Mouse (Mus musculus) MEL (cell line): ENCODE data around the gene Ncaph2. TPM values are rescaled to one million over a fixed set of nuclear protein-coding genes. Genes with fewer than 3 reads are reported as not detected.
A peak's percentile ranks its signal among the peaks of the same experiment; 100 is the strongest.

Source experiments
- DNase-seq: peaks from one replicate; pipeline ENCODE4 v3.0.0; 2011; ENCODE audit warnings: low read depth, low spot score
- H3K27ac ChIP-seq: 2 replicates; pipeline ENCODE4 v1.5.1; 2012; ENCODE audit warnings: low read depth, mild to moderate bottlenecking, control low read depth, low read length, moderate library complexity; ENCODE audit not compliant: control insufficient read depth
- H3K27me3 ChIP-seq, 2 experiments: fragments of 150-350 bp in 1 of 2; sonication (generic) in 1 of 2; 2 replicates each; pipeline ENCODE4 v1.6.1; 2012; ENCODE audit warnings: low read length in 2 of 2, mild to moderate bottlenecking in 2 of 2, improper control_type of control experiment in 1 of 2, moderate library complexity in 1 of 2; ENCODE audit not compliant: insufficient read depth in 2 of 2, control insufficient read depth in 1 of 2
- H3K36me3 ChIP-seq, 2 experiments: 2 replicates each; pipeline ENCODE4 v1.6.1; 2012 to 2014; ENCODE audit warnings: low read length in 2 of 2, improper control_type of control experiment in 1 of 2, inconsistent platforms in 1 of 2, mild to moderate bottlenecking in 1 of 2; ENCODE audit not compliant: insufficient read depth in 2 of 2, control insufficient read depth in 1 of 2
- H3K4me1 ChIP-seq, 2 experiments: fragments of 150-350 bp in 1 of 2; sonication (generic) in 1 of 2; 2 replicates each; pipeline ENCODE4 v1.6.1; 2012; ENCODE audit warnings: low read length in 2 of 2, improper control_type of control experiment in 1 of 2, mild to moderate bottlenecking in 1 of 2; ENCODE audit not compliant: insufficient read depth in 2 of 2, control insufficient read depth in 1 of 2
- H3K4me3 ChIP-seq, 2 experiments: fragments of 150-350 bp in 1 of 2; sonication (generic) in 1 of 2; 2 replicates each; pipeline ENCODE4 v1.5.1; 2012; ENCODE audit warnings: low read depth in 2 of 2, low read length in 2 of 2, mild to moderate bottlenecking in 2 of 2, moderate library complexity in 2 of 2, control low read depth in 1 of 2, improper control_type of control experiment in 1 of 2; ENCODE audit not compliant: control insufficient read depth in 1 of 2, insufficient read depth in 1 of 2
- H3K79me2 ChIP-seq: 2 replicates; pipeline ENCODE4 v1.6.1; 2012; ENCODE audit warnings: mild to moderate bottlenecking, low read length, moderate library complexity; ENCODE audit not compliant: control insufficient read depth, poor library complexity, insufficient read depth
- H3K9ac ChIP-seq: 2 replicates; pipeline ENCODE4 v1.6.1; 2012; ENCODE audit warnings: low read depth, mild to moderate bottlenecking, control low read depth, low read length, moderate library complexity; ENCODE audit not compliant: control insufficient read depth, poor library complexity, severe bottlenecking
- H3K9me3 ChIP-seq: fragments of 150-350 bp; sonication (generic); replicated peaks from 2 replicates; pipeline ENCODE4 v1.6.1; 2012; ENCODE audit warnings: mild to moderate bottlenecking, low read length, improper control_type of control experiment, moderate library complexity; ENCODE audit not compliant: insufficient read depth
- BHLHE40 ChIP-seq: IDR thresholded peaks from 2 replicates; pipeline ENCODE4 v1.6.1; 2012; ENCODE audit warnings: low read depth, mild to moderate bottlenecking, inconsistent platforms, low read length, improper control_type of control experiment, borderline replicate concordance
- CHD2 ChIP-seq: IDR thresholded peaks from 2 replicates; pipeline ENCODE4 v1.6.1; 2011; ENCODE audit warnings: low read length, improper control_type of control experiment
- CTCF ChIP-seq, 3 experiments: IDR thresholded peaks in 2 of 3; conservative IDR thresholded peaks in 1 of 3; 2 replicates each; pipeline ENCODE4 v1.5.1; 2011 to 2012; ENCODE audit warnings: low read length in 3 of 3, low read depth in 2 of 3, mild to moderate bottlenecking in 2 of 3, improper control_type of control experiment in 1 of 3, inconsistent platforms in 1 of 3, mixed read lengths in 1 of 3, moderate library complexity in 1 of 3; ENCODE audit not compliant: control insufficient read depth in 1 of 3, insufficient read depth in 1 of 3, poor library complexity in 1 of 3, severe bottlenecking in 1 of 3
- E2F4 ChIP-seq: IDR thresholded peaks from 2 replicates; pipeline ENCODE4 v1.6.1; 2011; ENCODE audit warnings: low read depth, low read length, improper control_type of control experiment, borderline replicate concordance
- ELF1 ChIP-seq: IDR thresholded peaks from 2 replicates; pipeline ENCODE4 v1.6.1; 2014; ENCODE audit warnings: low read depth, mild to moderate bottlenecking, inconsistent platforms, low read length, improper control_type of control experiment, moderate library complexity
- EP300 ChIP-seq, 2 experiments: IDR thresholded peaks; 2 replicates each; pipeline ENCODE4 v1.6.1; 2011; ENCODE audit warnings: improper control_type of control experiment in 2 of 2, low read length in 2 of 2, low read depth in 1 of 2, mild to moderate bottlenecking in 1 of 2
- ETS1 ChIP-seq: IDR thresholded peaks from 2 replicates; pipeline ENCODE4 v1.6.1; 2012; ENCODE audit warnings: low read depth, mild to moderate bottlenecking, inconsistent platforms, low read length, improper control_type of control experiment, moderate library complexity
- GATA1 ChIP-seq: IDR thresholded peaks from 2 replicates; pipeline ENCODE4 v1.6.1; 2011; ENCODE audit warnings: low read depth, low read length, improper control_type of control experiment
- HCFC1 ChIP-seq: IDR thresholded peaks from 2 replicates; pipeline ENCODE4 v1.6.1; 2012; ENCODE audit warnings: low read depth, mild to moderate bottlenecking, inconsistent platforms, low read length, improper control_type of control experiment, moderate library complexity
- JUND ChIP-seq: IDR thresholded peaks from 2 replicates; pipeline ENCODE4 v1.6.1; 2011; ENCODE audit warnings: low read depth, mild to moderate bottlenecking, improper control_type of control experiment, low read length
- KAT2A ChIP-seq: conservative IDR thresholded peaks from 2 replicates; pipeline ENCODE4 v1.6.1; 2012; ENCODE audit warnings: low read depth, low read length, improper control_type of control experiment, inconsistent platforms
- MAX ChIP-seq: IDR thresholded peaks from 2 replicates; pipeline ENCODE4 v1.6.1; 2011; ENCODE audit warnings: low read length, improper control_type of control experiment
- MAZ ChIP-seq: IDR thresholded peaks from 2 replicates; pipeline ENCODE4 v1.6.1; 2012; ENCODE audit warnings: low read depth, mild to moderate bottlenecking, inconsistent platforms, low read length, improper control_type of control experiment
- MEF2A ChIP-seq: IDR thresholded peaks from 2 replicates; pipeline ENCODE4 v1.6.1; 2014; ENCODE audit warnings: low read depth, mild to moderate bottlenecking, inconsistent platforms, low read length, improper control_type of control experiment; ENCODE audit not compliant: poor library complexity, insufficient replicate concordance, severe bottlenecking; ENCODE audit errors: extremely low read depth
- MXI1 ChIP-seq: IDR thresholded peaks from 2 replicates; pipeline ENCODE4 v1.6.1; 2011; ENCODE audit warnings: mild to moderate bottlenecking, low read depth, low read length, improper control_type of control experiment
- MYC ChIP-seq: IDR thresholded peaks from 2 replicates; pipeline ENCODE4 v1.6.1; 2011; ENCODE audit warnings: low read depth, mild to moderate bottlenecking, low read length, improper control_type of control experiment, moderate library complexity
- NELFE ChIP-seq: IDR thresholded peaks from 2 replicates; pipeline ENCODE4 v1.6.1; 2011; ENCODE audit warnings: low read depth, low read length, improper control_type of control experiment
- POLR2A ChIP-seq, 2 experiments: IDR thresholded peaks; 2 replicates each; pipeline ENCODE4 v1.6.1; 2011 to 2012; ENCODE audit warnings: low read length in 2 of 2, mild to moderate bottlenecking in 2 of 2, control low read depth in 1 of 2, improper control_type of control experiment in 1 of 2, low read depth in 1 of 2, moderate library complexity in 1 of 2; ENCODE audit not compliant: control insufficient read depth in 1 of 2, insufficient read depth in 1 of 2, poor library complexity in 1 of 2
- RAD21 ChIP-seq: IDR thresholded peaks from 2 replicates; pipeline ENCODE4 v1.6.1; 2011; ENCODE audit warnings: mild to moderate bottlenecking, low read depth, low read length, improper control_type of control experiment
- RCOR1 ChIP-seq: IDR thresholded peaks from 2 replicates; pipeline ENCODE4 v1.6.1; 2012; ENCODE audit warnings: low read depth, mild to moderate bottlenecking, inconsistent platforms, low read length, improper control_type of control experiment
- SIN3A ChIP-seq: IDR thresholded peaks from 2 replicates; pipeline ENCODE4 v1.6.1; 2012; ENCODE audit warnings: low read length, improper control_type of control experiment, inconsistent platforms
- TAL1 ChIP-seq: IDR thresholded peaks from 2 replicates; pipeline ENCODE4 v1.6.1; 2012; ENCODE audit warnings: mild to moderate bottlenecking, inconsistent platforms, low read length, moderate library complexity, mixed read lengths
- TBP ChIP-seq: IDR thresholded peaks from 2 replicates; pipeline ENCODE4 v1.8.0; 2011; ENCODE audit warnings: low read depth, low read length, improper control_type of control experiment
- TCF12 ChIP-seq: IDR thresholded peaks from 2 replicates; pipeline ENCODE4 v1.6.1; 2014; ENCODE audit warnings: low read depth, mild to moderate bottlenecking, inconsistent platforms, low read length, improper control_type of control experiment, moderate library complexity
- UBTF ChIP-seq: IDR thresholded peaks from 2 replicates; pipeline ENCODE4 v1.6.1; 2012; ENCODE audit warnings: low read depth, mild to moderate bottlenecking, inconsistent platforms, low read length, improper control_type of control experiment, moderate library complexity, borderline replicate concordance; ENCODE audit not compliant: insufficient read depth
- USF2 ChIP-seq, 2 experiments: IDR thresholded peaks; 2 replicates each; pipeline ENCODE4 v1.6.1; 2011 to 2012; ENCODE audit warnings: improper control_type of control experiment in 2 of 2, low read length in 2 of 2, borderline replicate concordance in 1 of 2, inconsistent platforms in 1 of 2, low read depth in 1 of 2, mild to moderate bottlenecking in 1 of 2; ENCODE audit not compliant: insufficient read depth in 1 of 2
- ZC3H11A ChIP-seq: IDR thresholded peaks from 2 replicates; pipeline ENCODE4 v1.6.1; 2012; ENCODE audit warnings: low read depth, mild to moderate bottlenecking, inconsistent platforms, low read length, improper control_type of control experiment
- ZKSCAN1 ChIP-seq: IDR thresholded peaks from 2 replicates; pipeline ENCODE4 v1.6.1; 2012; ENCODE audit warnings: low read depth, mild to moderate bottlenecking, inconsistent platforms, low read length, improper control_type of control experiment, moderate library complexity
- ZNF384 ChIP-seq: IDR thresholded peaks from 2 replicates; pipeline ENCODE4 v1.6.1; 2012; ENCODE audit warnings: low read depth, mild to moderate bottlenecking, inconsistent platforms, low read length, improper control_type of control experiment
- polyA plus RNA-seq, 2 experiments: library from polyadenylated mRNA; stranded (reverse) in 1 of 2; unstranded in 1 of 2; fragments of >175 nt in 1 of 2; fragments of >200 nt in 1 of 2; gene quantifications; 2 replicates each; pipeline versions ENCODE4 v1.2.1 to v1.2.4; 2012; ENCODE audit warnings: low replicate concordance in 2 of 2, low read depth in 1 of 2; ENCODE audit not compliant: insufficient read length in 2 of 2, insufficient read depth in 1 of 2, missing spikeins in 1 of 2
- total RNA-seq: library from RNA; depleted of rRNA; stranded (reverse); fragments of 300-350 nt; gene quantifications from 2 replicates; pipeline ENCODE4 v1.2.3, GENCODE M21; 2012

The Ncaph2 gene
- total and polyA plus RNA-seq, 3 experiments, result 137 to 165 (median 160) TPM

- peaks cover 49% of the 10 kb centered on the region for H3K79me2 ChIP-seq
- peak overlapping the region; percentile 88 to 97 for H3K4me3 ChIP-seq
- no peaks in the 10 kb centered on the region for H3K27me3 ChIP-seq
- TF ChIP-seq EP300 (IDR thresholded peaks at IDR 0.05; ENCODE audit: low read depth in 1 of 2, low read length in 2 of 2), result peak in 1 of 2 experiments; percentile 20; a peak in 1 of 4 replicates
- TF ChIP-seq ELF1, result no peak
- peak; percentile 74 for TF ChIP-seq HCFC1
- TF ChIP-seq RCOR1, result no peak
- TF ChIP-seq RAD21, result no peak
- TF ChIP-seq MAZ, result peak; percentile 51; the same call in 1 of the 2 replicates
- no peak for TF ChIP-seq MEF2A
- no peak for TF ChIP-seq MYC
- no peak for TF ChIP-seq JUND
- TF ChIP-seq CHD2, result peak; percentile 56
- no peak for TF ChIP-seq E2F4
- no peak for TF ChIP-seq USF2 (IDR thresholded peaks at IDR 0.05; ENCODE audit: borderline replicate concordance in 1 of 2, insufficient read depth in 1 of 2, low read depth in 1 of 2, low read length in 2 of 2)
- no peak for TF ChIP-seq ETS1
- TF ChIP-seq MAX, result peak; percentile 49
- no peak for TF ChIP-seq TAL1
- 0 out of 2 replicates have a peak, but pooled peaks have one; percentile 34 for TF ChIP-seq TCF12
- 0 out of 2 replicates have a peak, but pooled peaks have one; percentile 30 for TF ChIP-seq KAT2A
- 0 out of 2 replicates have a peak, but pooled peaks have one; percentile 41 for TF ChIP-seq BHLHE40
- TF ChIP-seq GATA1, result no peak
- peak; percentile 53; the same call in 1 of the 2 replicates for TF ChIP-seq TBP
- TF ChIP-seq ZNF384, result peak; percentile 95
- TF ChIP-seq ZKSCAN1, result no peak
- no peak for TF ChIP-seq UBTF
- peak; percentile 91 for TF ChIP-seq SIN3A
- no peak for TF ChIP-seq CTCF (IDR thresholded peaks at IDR 0.05 in 2 of 3, conservative IDR thresholded peaks at IDR 0.05 in 1 of 3; ENCODE audit: control insufficient read depth in 1 of 3, insufficient read depth in 1 of 3, low read depth in 2 of 3, low read length in 3 of 3, poor library complexity in 1 of 3, severe bottlenecking in 1 of 3)
- TF ChIP-seq MXI1, result peak; percentile 76
- peak in 1 of 2 experiments; percentile 36; a peak in 2 of 4 replicates for TF ChIP-seq POLR2A (IDR thresholded peaks at IDR 0.05; ENCODE audit: control insufficient read depth in 1 of 2, insufficient read depth in 1 of 2, low read depth in 1 of 2, low read length in 2 of 2, poor library complexity in 1 of 2)
- TF ChIP-seq NELFE, result peak; percentile 46
- no peak for TF ChIP-seq ZC3H11A
- TF ChIP-seq, all 39 proteins: peak for 14
- H3K9me3 ChIP-seq, result no peaks in the 10 kb centered on the region
- peak overlapping the region; percentile 96 for H3K9ac ChIP-seq
- peaks cover 21% of the 10 kb centered on the region in 2 experiments for H3K4me1 ChIP-seq
- peak overlapping the region; percentile 89 for H3K27ac ChIP-seq
- DNase-seq, result peak; percentile 97
- H3K36me3 ChIP-seq, result peaks cover 5 to 28% of the 10 kb centered on the region in 2 experiments
Measured at GRCm38 (mm10) chr15:89356372-89356771, 853 bp downstream of the Ncaph2 start.
